Mouse (Mus musculus): ENCODE results near the gene Kansl3. TPM values are rescaled to one million over a fixed set of nuclear protein-coding genes. Genes with fewer than 3 reads are reported as not detected.

Kansl3 gene
- polyA plus RNA-seq, 1 experiment from 2014 or later: 49.8 TPM

GRCm38 (mm10) chr1:36367698-36368097 is 1.3 kb downstream of the Kansl3 start:
- Histone ChIP-seq H3K9ac (replicated peaks; ENCODE audit: low read length) (peak overlapping the region; percentile 98), H3K4me1 (ENCODE audit: insufficient read depth, low read length) (peaks cover 11% of the 10 kb centered on the region), H3K27me3 (ENCODE audit: insufficient read depth, low read length) (no peaks in the 10 kb centered on the region), H3K4me3 (ENCODE audit: low read length) (peak overlapping the region; percentile 88), H3K9me3 (ENCODE audit: low read length) (no peaks in the 10 kb centered on the region), H3K4me2 (replicated peaks; ENCODE audit: low read depth, low read length) (peak overlapping the region; percentile 64), H3K36me3 (ENCODE audit: insufficient read depth, low read length) (peaks cover 20% of the 10 kb centered on the region; the same call in 1 of the 2 replicates), H3K27ac (ENCODE audit: low read length) (no peak overlapping the region)
- WGBS: 37% methylated on average over 12 of the region's 12 CpGs
- ATAC-seq (ENCODE audit: low FRiP score, low TSS enrichment): no peak

- Histone ChIP-seq H3K9me3 (ENCODE audit: low read length) (no peaks in the 10 kb centered on the region), H3K4me2 (replicated peaks; ENCODE audit: low read depth, low read length) (no peak overlapping the region), H3K4me3 (ENCODE audit: low read length) (no peak overlapping the region), H3K36me3 (ENCODE audit: insufficient read depth, low read length) (peaks cover 55% of the 10 kb centered on the region), H3K27ac (ENCODE audit: low read length) (peak overlapping the region; percentile 23), H3K4me1 (ENCODE audit: insufficient read depth, low read length) (no peaks in the 10 kb centered on the region), H3K9ac (replicated peaks; ENCODE audit: low read length) (no peak overlapping the region), H3K27me3 (ENCODE audit: insufficient read depth, low read length) (no peaks in the 10 kb centered on the region)
- 82% methylated on average over 5 of the region's 5 CpGs for WGBS
- ATAC-seq (ENCODE audit: low FRiP score, low TSS enrichment): no peak
These were observed 11.9 kb downstream of the Kansl3 start for GRCm38 (mm10) chr1:36356955-36357695.

GRCm38 (mm10) chr1:36352351-36352750 is 16.6 kb downstream of the Kansl3 start:
- ATAC-seq (ENCODE audit: low FRiP score, low TSS enrichment): no peak
- WGBS: 57% methylated on average over 4 of the region's 4 CpGs

GRCm38 (mm10) chr1:36342547-36342946 is 26.4 kb downstream of the Kansl3 start:
- 95% methylated on average over 6 of the region's 6 CpGs for WGBS
- Histone ChIP-seq H3K9me3 (ENCODE audit: low read length) (no peaks in the 10 kb centered on the region), H3K9ac (replicated peaks; ENCODE audit: low read length) (no peak overlapping the region), H3K4me3 (ENCODE audit: low read length) (no peak overlapping the region), H3K27me3 (ENCODE audit: insufficient read depth, low read length) (no peaks in the 10 kb centered on the region), H3K4me1 (ENCODE audit: insufficient read depth, low read length) (no peaks in the 10 kb centered on the region), H3K27ac (ENCODE audit: low read length) (no peak overlapping the region), H3K4me2 (replicated peaks; ENCODE audit: low read depth, low read length) (no peak overlapping the region), H3K36me3 (ENCODE audit: insufficient read depth, low read length) (peaks cover 88% of the 10 kb centered on the region)
- no peak for ATAC-seq (ENCODE audit: low FRiP score, low TSS enrichment)

More at GRCm38 (mm10) chr1:36352351-36352750, 16.6 kb downstream of the Kansl3 start:
- no peak overlapping the region for H3K4me2 ChIP-seq (replicated peaks; ENCODE audit: low read depth, low read length)
- H3K36me3 ChIP-seq (ENCODE audit: insufficient read depth, low read length): peaks cover 86% of the 10 kb centered on the region
- no peak overlapping the region for H3K27ac ChIP-seq (ENCODE audit: low read length)
- H3K4me1 ChIP-seq (ENCODE audit: insufficient read depth, low read length): no peaks in the 10 kb centered on the region
- no peaks in the 10 kb centered on the region for H3K27me3 ChIP-seq (ENCODE audit: insufficient read depth, low read length)
- H3K9ac ChIP-seq (replicated peaks; ENCODE audit: low read length): no peak overlapping the region
- H3K9me3 ChIP-seq (ENCODE audit: low read length): no peaks in the 10 kb centered on the region
- no peak overlapping the region for H3K4me3 ChIP-seq (ENCODE audit: low read length)

- Histone ChIP-seq H3K27me3 (ENCODE audit: insufficient read depth, low read length) (no peaks in the 10 kb centered on the region), H3K36me3 (ENCODE audit: insufficient read depth, low read length) (peaks cover 37% of the 10 kb centered on the region), H3K9ac (replicated peaks; ENCODE audit: low read length) (no peak overlapping the region), H3K27ac (ENCODE audit: low read length) (no peak overlapping the region), H3K4me3 (ENCODE audit: low read length) (no peak overlapping the region), H3K4me2 (replicated peaks; ENCODE audit: low read depth, low read length) (no peak overlapping the region), H3K9me3 (ENCODE audit: low read length) (no peaks in the 10 kb centered on the region), H3K4me1 (ENCODE audit: insufficient read depth, low read length) (no peaks in the 10 kb centered on the region)
- no peak for ATAC-seq (ENCODE audit: low FRiP score, low TSS enrichment)
- WGBS: 80% methylated on average over 14 of the region's 14 CpGs
These were observed 35.8 kb downstream of the Kansl3 start for GRCm38 (mm10) chr1:36332955-36333887.

GRCm38 (mm10) chr1:36331743-36332142 is 37.2 kb downstream of the Kansl3 start:
- peaks cover 22% of the 10 kb centered on the region for H3K36me3 ChIP-seq (ENCODE audit: insufficient read depth, low read length)

GRCm38 (mm10) chr1:36326815-36327214 is 42.2 kb downstream of the Kansl3 start:
- H3K4me2 ChIP-seq (replicated peaks; ENCODE audit: low read depth, low read length): no peak overlapping the region
- 100% methylated on average over 2 of the region's 2 CpGs for WGBS
- H3K27me3 ChIP-seq (ENCODE audit: insufficient read depth, low read length): no peaks in the 10 kb centered on the region
- H3K36me3 ChIP-seq (ENCODE audit: insufficient read depth, low read length): peaks cover 8% of the 10 kb centered on the region; the same call in 1 of the 2 replicates
- H3K9me3 ChIP-seq (ENCODE audit: low read length): no peaks in the 10 kb centered on the region
- H3K27ac ChIP-seq (ENCODE audit: low read length): no peak overlapping the region
- no peak overlapping the region for H3K4me3 ChIP-seq (ENCODE audit: low read length)
- no peak overlapping the region for H3K9ac ChIP-seq (replicated peaks; ENCODE audit: low read length)
- H3K4me1 ChIP-seq (ENCODE audit: insufficient read depth, low read length): peaks cover 8% of the 10 kb centered on the region; the same call in 1 of the 2 replicates
- ATAC-seq (ENCODE audit: low FRiP score, low TSS enrichment): no peak

More at GRCm38 (mm10) chr1:36331743-36332142, 37.2 kb downstream of the Kansl3 start:
- Histone ChIP-seq H3K9me3 (ENCODE audit: low read length) (no peaks in the 10 kb centered on the region), H3K4me1 (ENCODE audit: insufficient read depth, low read length) (no peaks in the 10 kb centered on the region), H3K27ac (ENCODE audit: low read length) (no peak overlapping the region), H3K9ac (replicated peaks; ENCODE audit: low read length) (no peak overlapping the region), H3K4me3 (ENCODE audit: low read length) (no peak overlapping the region), H3K4me2 (replicated peaks; ENCODE audit: low read depth, low read length) (no peak overlapping the region), H3K27me3 (ENCODE audit: insufficient read depth, low read length) (no peaks in the 10 kb centered on the region)
- no peak for ATAC-seq (ENCODE audit: low FRiP score, low TSS enrichment)
- WGBS: 64% methylated on average over 6 of the region's 6 CpGs

- Histone ChIP-seq H3K9ac (replicated peaks; ENCODE audit: low read length) (no peak overlapping the region), H3K4me3 (ENCODE audit: low read length) (no peak overlapping the region), H3K36me3 (ENCODE audit: insufficient read depth, low read length) (peaks cover 8% of the 10 kb centered on the region; the same call in 1 of the 2 replicates), H3K4me1 (ENCODE audit: insufficient read depth, low read length) (peaks cover 8% of the 10 kb centered on the region; the same call in 1 of the 2 replicates), H3K9me3 (ENCODE audit: low read length) (no peaks in the 10 kb centered on the region), H3K4me2 (replicated peaks; ENCODE audit: low read depth, low read length) (no peak overlapping the region), H3K27me3 (ENCODE audit: insufficient read depth, low read length) (no peaks in the 10 kb centered on the region), H3K27ac (ENCODE audit: low read length) (no peak overlapping the region)
- ATAC-seq (ENCODE audit: low FRiP score, low TSS enrichment): no peak
- WGBS: 95% methylated on average over 2 of the region's 2 CpGs
These were observed 43.1 kb downstream of the Kansl3 start for GRCm38 (mm10) chr1:36325900-36326321.

- no peak overlapping the region for H3K9ac ChIP-seq (replicated peaks; ENCODE audit: low read length)
- H3K36me3 ChIP-seq (ENCODE audit: insufficient read depth, low read length): peaks cover 7% of the 10 kb centered on the region; the same call in 1 of the 2 replicates
- 39% methylated on average over 8 of the region's 8 CpGs for WGBS
These were observed 45.1 kb downstream of the Kansl3 start for GRCm38 (mm10) chr1:36323746-36324448.

More at GRCm38 (mm10) chr1:36323746-36324448, 45.1 kb downstream of the Kansl3 start:
- Histone ChIP-seq H3K4me1 (ENCODE audit: insufficient read depth, low read length) (peaks cover 8% of the 10 kb centered on the region; the same call in 1 of the 2 replicates), H3K27ac (ENCODE audit: low read length) (no peak overlapping the region), H3K27me3 (ENCODE audit: insufficient read depth, low read length) (no peaks in the 10 kb centered on the region), H3K4me3 (ENCODE audit: low read length) (no peak overlapping the region), H3K9me3 (ENCODE audit: low read length) (no peaks in the 10 kb centered on the region), H3K4me2 (replicated peaks; ENCODE audit: low read depth, low read length) (no peak overlapping the region)
- no peak; the same call in 1 of the 2 replicates for ATAC-seq (ENCODE audit: low FRiP score, low TSS enrichment)

All from kidney, embryonic 16.5 days (tissue).